Mouse (Mus musculus) ES-E14 (cell line): Measurements from ENCODE around the gene Smad9. TPM values are rescaled to one million over a fixed set of nuclear protein-coding genes. Genes with fewer than 3 reads are reported as not detected.
A peak's percentile ranks its signal among the peaks of the same experiment; 100 is the strongest.
"Not testable (repeated sequence)": the region's sequence is repeated elsewhere in the genome, so short reads cannot be mapped to it uniquely, and the experiment has no call there.

Source experiments
- DNase-seq: peaks from one replicate; pipeline ENCODE4 v3.0.0-alpha.2; 2013; ENCODE audit warnings: low read depth, low spot score
- H3K27ac ChIP-seq: 2 replicates; pipeline ENCODE4 v1.5.1; 2012; ENCODE audit warnings: low read depth, mild to moderate bottlenecking, low read length, moderate library complexity, mixed read lengths; ENCODE audit not compliant: poor library complexity, insufficient read depth, severe bottlenecking
- H3K36me3 ChIP-seq: 2 replicates; pipeline ENCODE4 v1.6.1; 2012; ENCODE audit warnings: mild to moderate bottlenecking, low read length, moderate library complexity, mixed read lengths; ENCODE audit not compliant: control insufficient read depth, poor library complexity, insufficient read depth, severe bottlenecking
- H3K4me1 ChIP-seq, 2 experiments: fragments of 150-350 bp in 1 of 2; sonication (generic) in 1 of 2; 2 replicates each; pipeline ENCODE4 v1.6.1; 2012; ENCODE audit warnings: low read length in 2 of 2, mild to moderate bottlenecking in 1 of 2, mixed read lengths in 1 of 2; ENCODE audit not compliant: control insufficient read depth in 2 of 2, insufficient read depth in 2 of 2, poor library complexity in 1 of 2
- H3K4me3 ChIP-seq, 2 experiments: fragments of 150-350 bp in 1 of 2; sonication (generic) in 1 of 2; 2 replicates each; pipeline ENCODE4 v1.5.1; 2012; ENCODE audit warnings: low read length in 2 of 2, low read depth in 1 of 2, mild to moderate bottlenecking in 1 of 2, mixed read lengths in 1 of 2; ENCODE audit not compliant: insufficient read depth in 1 of 2, poor library complexity in 1 of 2, severe bottlenecking in 1 of 2
- H3K9ac ChIP-seq: 2 replicates; pipeline ENCODE4 v1.6.1; 2012; ENCODE audit warnings: low read depth, mild to moderate bottlenecking, low read length, mixed read lengths; ENCODE audit not compliant: poor library complexity, insufficient read depth, severe bottlenecking
- H3K9me3 ChIP-seq: fragments of 150-350 bp; sonication (generic); 2 replicates; pipeline ENCODE4 v1.6.1; 2012; ENCODE audit warnings: low read depth, mild to moderate bottlenecking, low read length; ENCODE audit not compliant: control insufficient read depth, insufficient read depth
- CHD2 ChIP-seq: IDR thresholded peaks from 2 replicates; pipeline ENCODE4 v1.6.1; 2014; ENCODE audit warnings: mild to moderate bottlenecking, low read depth, low read length, inconsistent platforms
- HCFC1 ChIP-seq: IDR thresholded peaks from 2 replicates; pipeline ENCODE4 v1.6.1; 2012; ENCODE audit warnings: low read length, inconsistent platforms, borderline replicate concordance; ENCODE audit not compliant: insufficient read depth
- MAFK ChIP-seq: IDR thresholded peaks from 2 replicates; pipeline ENCODE4 v1.6.1; 2014; ENCODE audit warnings: mild to moderate bottlenecking, low read depth, low read length, inconsistent platforms; ENCODE audit not compliant: insufficient read depth
- ZC3H11A ChIP-seq: IDR thresholded peaks from 2 replicates; pipeline ENCODE4 v1.6.1; 2012; ENCODE audit warnings: low read depth, mild to moderate bottlenecking, inconsistent platforms, low read length, borderline replicate concordance
- ZNF384 ChIP-seq: IDR thresholded peaks from 2 replicates; pipeline ENCODE4 v1.6.1; 2012; ENCODE audit warnings: low read depth, low read length, inconsistent platforms
- in situ Hi-C, 2 experiments: fragments of 600-800 bp; cut with MboI; formaldehyde crosslinking; loops; one replicate each; pipeline ENCODE4 v1.15.1; 2025; ENCODE audit warnings: low sequenced_read_pairs in 2 of 2, inconsistent platforms in 1 of 2; ENCODE audit not compliant: unreplicated experiment in 2 of 2
- total RNA-seq: library from RNA; depleted of rRNA; stranded (reverse); fragments of 300-350 nt; gene quantifications from 2 replicates; pipeline ENCODE4 v1.2.3, GENCODE M21; 2012

Smad9 gene
- total RNA-seq, 1 experiment: 0.54 TPM

DNA sequence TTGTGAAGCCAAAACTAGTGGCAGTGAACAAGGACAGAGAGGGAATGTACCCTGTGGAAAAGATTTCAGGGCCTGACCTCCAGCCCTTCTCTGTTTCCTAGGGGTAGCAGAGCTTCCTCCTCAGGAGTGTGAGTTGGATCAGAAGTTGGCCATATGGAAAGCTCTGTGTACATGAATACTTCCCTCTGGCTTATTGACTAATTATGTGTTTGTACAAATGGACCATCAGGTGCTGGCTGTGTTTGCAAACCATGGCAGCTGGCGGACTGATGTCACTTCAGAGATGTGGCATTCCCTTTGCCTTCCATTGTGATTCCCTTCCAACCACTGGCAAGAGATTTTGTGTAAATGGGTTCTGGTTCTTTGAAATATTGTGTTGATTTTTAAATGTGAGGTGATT is 5.9 kb downstream of the Smad9 start:
- no peak overlapping the region for H3K9ac ChIP-seq
- no peaks in the 10 kb centered on the region for H3K36me3 ChIP-seq
- no peak for DNase-seq
- H3K4me3 ChIP-seq: no peak overlapping the region
- H3K4me1 ChIP-seq: peaks cover 0 to 4% of the 10 kb centered on the region in 2 experiments; a peak in 2 of 4 replicates
- H3K9me3 ChIP-seq: no peaks in the 10 kb centered on the region
- no peak for TF ChIP-seq CHD2
- TF ChIP-seq ZC3H11A: no peak
- TF ChIP-seq ZNF384: no peak
- no peak for TF ChIP-seq HCFC1
- no peak for TF ChIP-seq MAFK
- in situ Hi-C loops: no loop called here
- H3K27ac ChIP-seq: no peak overlapping the region

- TF ChIP-seq HCFC1: no peak
- TF ChIP-seq ZNF384: no peak
- no peak for TF ChIP-seq MAFK
- TF ChIP-seq CHD2: no peak
- no peak for TF ChIP-seq ZC3H11A
- Histone ChIP-seq H3K4me1 (peaks cover 0 to 4% of the 10 kb centered on the region in 2 experiments; a peak in 2 of 4 replicates), H3K27ac (no peak overlapping the region), H3K36me3 (no peaks in the 10 kb centered on the region), H3K9me3 (no peaks in the 10 kb centered on the region), H3K9ac (no peak overlapping the region; the same call in 1 of the 2 replicates), H3K4me3 (no peak overlapping the region)
- no peak for DNase-seq
- in situ Hi-C loops: no loop called here
Observed at GRCm38 (mm10) chr3:54764418-54764817, 9.0 kb downstream of the Smad9 start.

DNA sequence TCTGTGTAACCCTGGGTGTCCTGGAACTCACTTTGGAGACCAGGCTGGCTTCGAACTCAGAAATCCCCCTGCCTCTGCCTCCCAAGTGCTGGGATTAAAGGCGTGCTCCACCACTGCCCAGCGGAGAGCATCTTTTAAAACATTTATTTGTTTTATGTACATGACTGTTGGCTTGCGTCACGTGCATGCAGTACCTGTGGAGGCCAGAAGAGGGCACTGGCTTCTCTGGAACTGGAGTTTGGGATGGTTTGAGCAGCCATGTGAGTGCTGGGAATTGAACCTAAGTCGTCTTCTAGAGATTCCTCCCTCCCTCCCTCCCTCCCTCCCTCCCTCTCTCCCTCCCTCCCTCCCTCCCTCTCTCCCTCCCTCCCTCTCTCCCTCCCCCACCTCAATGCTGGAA is 10.1 kb downstream of the Smad9 start:
- in situ Hi-C loops, H3K4me3 ChIP-seq, DNase-seq, H3K36me3 ChIP-seq, H3K9me3 ChIP-seq, H3K27ac ChIP-seq, H3K9ac ChIP-seq, H3K4me1 ChIP-seq: not testable (repeated sequence)

DNA sequence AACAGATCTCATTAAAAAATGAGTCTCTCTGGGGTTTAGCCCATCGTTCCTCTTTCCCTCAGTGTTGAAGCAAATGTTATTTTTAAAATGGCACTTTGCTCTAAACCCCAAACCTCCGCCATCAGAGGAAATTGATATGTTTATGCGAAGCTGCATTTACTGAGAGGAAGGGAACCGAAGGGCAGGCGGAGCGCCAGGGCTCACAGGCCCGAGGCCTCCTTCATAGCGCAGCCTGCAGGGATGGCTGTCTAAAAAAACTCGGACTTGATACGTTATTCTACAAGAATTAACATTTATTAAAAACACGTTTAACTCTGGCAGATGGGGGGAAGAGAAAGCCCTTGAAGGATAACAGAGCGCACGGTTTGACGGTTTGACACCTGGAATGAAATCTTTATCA is 10.7 kb downstream of the Smad9 start:
- Histone ChIP-seq H3K36me3 (no peaks in the 10 kb centered on the region), H3K27ac (no peak overlapping the region), H3K4me1 (peaks cover 0 to 4% of the 10 kb centered on the region in 2 experiments; a peak in 2 of 4 replicates), H3K9ac (no peak overlapping the region), H3K4me3 (no peak overlapping the region), H3K9me3 (no peaks in the 10 kb centered on the region)
- no peak for DNase-seq
- in situ Hi-C loops: no loop called here
- TF ChIP-seq ZC3H11A: no peak
- TF ChIP-seq MAFK: no peak
- TF ChIP-seq CHD2: no peak
- peak; percentile 83 for TF ChIP-seq ZNF384
- no peak for TF ChIP-seq HCFC1

DNA sequence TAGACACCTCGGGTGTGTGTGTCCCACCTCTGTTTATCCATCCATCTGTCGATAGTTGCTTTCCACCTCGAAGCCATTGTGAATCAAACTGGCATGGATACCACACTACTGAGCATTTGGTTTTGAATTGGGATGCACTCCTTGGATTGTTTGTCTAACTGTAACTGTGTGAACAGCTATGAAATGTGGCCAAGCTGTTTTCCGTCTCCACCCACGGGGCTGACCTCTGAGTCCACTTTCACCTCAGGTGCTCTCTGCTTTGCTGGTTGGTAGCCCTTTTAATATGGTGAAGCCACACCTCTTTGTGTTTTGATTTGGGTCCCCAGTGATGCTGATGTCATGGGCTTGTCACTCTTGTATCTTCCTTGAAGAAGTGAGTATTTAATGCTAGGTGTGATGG is 11.4 kb downstream of the Smad9 start:
- TF ChIP-seq CHD2 (no peak), ZNF384 (no peak), ZC3H11A (no peak), HCFC1 (no peak)
- no peak for DNase-seq
- in situ Hi-C loops: no loop called here

More for the DNA sequence above, 11.4 kb downstream of the Smad9 start:
- Histone ChIP-seq H3K4me1 (peaks cover 0 to 4% of the 10 kb centered on the region in 2 experiments; a peak in 2 of 4 replicates), H3K9me3 (no peaks in the 10 kb centered on the region), H3K36me3 (no peaks in the 10 kb centered on the region), H3K9ac (no peak overlapping the region), H3K4me3 (no peak overlapping the region), H3K27ac (no peak overlapping the region)
